8 mouse cellular contexts compared by ENCODE assay signal in the genomic region with DNA sequence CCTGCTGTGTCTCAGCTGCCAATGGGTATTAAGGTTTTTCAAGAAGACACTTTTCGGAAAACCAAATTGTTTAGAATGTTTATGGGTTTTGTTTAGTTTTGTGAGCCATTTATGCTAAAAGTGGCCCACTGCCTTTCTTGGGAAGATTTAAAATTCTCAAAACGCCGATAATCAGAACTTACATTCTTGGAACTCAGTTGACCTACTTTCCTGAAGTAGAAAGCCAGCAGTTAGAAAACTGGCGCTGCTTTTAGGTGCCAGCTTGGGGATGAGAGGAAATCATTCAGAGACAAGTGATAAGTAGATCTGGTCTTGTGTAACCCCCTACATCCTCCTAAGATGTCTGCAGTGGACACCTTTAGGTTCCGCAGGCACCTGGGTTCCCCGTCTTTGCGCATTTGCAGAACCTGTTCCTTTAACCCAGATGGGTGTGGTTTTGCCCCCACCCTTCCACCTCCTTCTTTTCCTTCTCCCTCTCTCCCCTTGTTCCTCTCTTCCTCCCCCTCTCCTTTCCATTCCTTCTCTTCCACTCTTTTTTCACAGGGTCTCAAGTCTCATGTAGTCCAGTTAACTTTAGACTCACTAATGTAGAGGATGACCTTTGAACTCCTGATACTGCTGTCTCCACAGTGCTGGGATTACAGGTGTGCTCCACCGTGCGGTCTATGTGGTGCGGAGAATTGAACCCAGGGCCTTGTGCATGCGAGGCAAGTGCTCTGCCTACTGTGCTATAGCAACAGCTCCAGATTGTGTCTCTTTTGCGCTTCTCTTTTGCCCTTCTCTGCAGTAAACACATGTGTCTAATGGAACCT. TPM values are rescaled to one million over a fixed set of nuclear protein-coding genes. Genes with fewer than 3 reads are reported as not detected.
DNase-seq lines count a peak whose midpoint lies in the region; ATAC-seq and TF ChIP-seq lines count a peak whose summit lies in the region.

No protein-coding gene starts in this region.

- 69% methylated on average over 12 of the region's 12 CpGs for WGBS in kidney, embryonic 15.5 days
- WGBS in hindbrain, embryonic 15.5 days: 72% methylated on average over 12 of the region's 12 CpGs

- H3K4me2 ChIP-seq in kidney, embryonic 15.5 days: peak overlapping the region; percentile 78
- H3K4me2 ChIP-seq in hindbrain, embryonic 15.5 days: peak overlapping the region; percentile 72

- TF ChIP-seq POLR2A in bone marrow macrophage, adult 2 months (IDR thresholded peaks at IDR 0.05; ENCODE audit: borderline replicate concordance, low read depth, low read length): no peak

- peak overlapping the region; percentile 90 for H3K9ac ChIP-seq in kidney, embryonic 15.5 days
- peak overlapping the region; percentile 78 for H3K9ac ChIP-seq in hindbrain, embryonic 15.5 days

- peaks cover 44% of the 10 kb centered on the region for H3K4me1 ChIP-seq in kidney, embryonic 15.5 days
- H3K4me1 ChIP-seq in bone marrow macrophage, adult 2 months (ENCODE audit: control insufficient read depth, insufficient read depth, low read length): peaks cover 21% of the 10 kb centered on the region
- peaks cover 15% of the 10 kb centered on the region for H3K4me1 ChIP-seq in hindbrain, embryonic 15.5 days (replicated peaks)

- peak overlapping the region; percentile 95 for H3K27ac ChIP-seq in kidney, embryonic 15.5 days
- peak overlapping the region; percentile 75 for H3K27ac ChIP-seq in bone marrow macrophage, adult 2 months (ENCODE audit: insufficient read depth, low read depth, low read length)
- peak overlapping the region; percentile 86 for H3K27ac ChIP-seq in hindbrain, embryonic 15.5 days (replicated peaks)

- no peaks in the 10 kb centered on the region for H3K9me3 ChIP-seq in kidney, embryonic 15.5 days (replicated peaks)
- H3K9me3 ChIP-seq in hindbrain, embryonic 15.5 days: no peaks in the 10 kb centered on the region

- ATAC-seq in kidney, embryonic 15.5 days (replicated peaks; ENCODE audit: low FRiP score): no peak
- no peak for ATAC-seq in hindbrain, embryonic 15.5 days (ENCODE audit: low FRiP score, low read depth)
- 0 out of 2 replicates have a peak, but pooled peaks have one; percentile 14 for ATAC-seq in megakaryocyte-erythroid progenitor cell, adult 5-6 weeks (replicated peaks; ENCODE audit: low FRiP score, low TSS enrichment, poor library complexity, severe bottlenecking)

- no peaks in the 10 kb centered on the region for H3K27me3 ChIP-seq in kidney, embryonic 15.5 days
- H3K27me3 ChIP-seq in hindbrain, embryonic 15.5 days: no peaks in the 10 kb centered on the region

- H3K4me3 ChIP-seq in kidney, embryonic 15.5 days (replicated peaks): peak overlapping the region; percentile 82
- peak overlapping the region; percentile 74 for H3K4me3 ChIP-seq in bone marrow macrophage, adult 2 months (ENCODE audit: insufficient read depth, low read length)
- H3K4me3 ChIP-seq in hindbrain, embryonic 15.5 days: peak overlapping the region; percentile 88

- TF ChIP-seq CTCF in bone marrow macrophage, adult 2 months (IDR thresholded peaks at IDR 0.05; ENCODE audit: low read depth, low read length): no peak

- H3K36me3 ChIP-seq in kidney, embryonic 15.5 days: no peaks in the 10 kb centered on the region
- H3K36me3 ChIP-seq in hindbrain, embryonic 15.5 days: no peaks in the 10 kb centered on the region

- no peak for DNase-seq in kidney, adult 11 months
- no peak for DNase-seq in ovary, postnatal 10 days (ENCODE audit: low spot score)
- DNase-seq in embryo, embryonic 10 days (ENCODE audit: low spot score): no peak
- DNase-seq in layer of hippocampus, adult 11-12 months (ENCODE audit: low spot score): no peak

RNA-seq across cellular contexts. Expression of gene Cmtm6, which starts 1.2 kb away (rescaled TPM):
- polyA plus RNA-seq in kidney, embryonic 15.5 days (2015; fragmentation: Nextera tagmentation; extraction: Ambion mirVana): 56.3 and 57.6 TPM in 2 replicates
- polyA plus RNA-seq in bone marrow macrophage, adult 2 months (2012; ENCODE audit: insufficient read depth, insufficient read length, missing spikeins): 95.2 and 96.3 TPM in 2 replicates
- polyA plus RNA-seq in hindbrain, embryonic 15.5 days (2015; fragmentation: Nextera tagmentation; extraction: Ambion mirVana): 18.0 and 20.9 TPM in 2 replicates
- 21.3 and 22.7 TPM in 2 replicates for total RNA-seq in megakaryocyte-erythroid progenitor cell, adult 5-6 weeks (2014; fragmentation: Nextera tagmentation)
- 38.9 and 41.3 TPM in 2 replicates for total RNA-seq in megakaryocyte-erythroid progenitor cell, adult 5-6 weeks (2017)

RNA-seq across cellular contexts. Expression of gene Dync1li1, which starts 43.5 kb away (rescaled TPM):
- polyA plus RNA-seq in kidney, embryonic 15.5 days (2015; fragmentation: Nextera tagmentation; extraction: Ambion mirVana): 62.2 and 67.5 TPM in 2 replicates
- polyA plus RNA-seq in bone marrow macrophage, adult 2 months (2012; ENCODE audit: insufficient read depth, insufficient read length, missing spikeins): 46.1 and 46.6 TPM in 2 replicates
- polyA plus RNA-seq in hindbrain, embryonic 15.5 days (2015; fragmentation: Nextera tagmentation; extraction: Ambion mirVana): 139 and 140 TPM in 2 replicates
- 28.2 and 29.8 TPM in 2 replicates for total RNA-seq in megakaryocyte-erythroid progenitor cell, adult 5-6 weeks (2014; fragmentation: Nextera tagmentation)
- total RNA-seq in megakaryocyte-erythroid progenitor cell, adult 5-6 weeks (2017): 40.9 and 52.6 TPM in 2 replicates

RNA-seq across cellular contexts. Expression of gene Cmtm7, which starts 49.6 kb away (rescaled TPM):
- 102 TPM in 2 replicates for polyA plus RNA-seq in kidney, embryonic 15.5 days (2015; fragmentation: Nextera tagmentation; extraction: Ambion mirVana)
- polyA plus RNA-seq in bone marrow macrophage, adult 2 months (2012; ENCODE audit: insufficient read depth, insufficient read length, missing spikeins): 184 and 192 TPM in 2 replicates
- polyA plus RNA-seq in hindbrain, embryonic 15.5 days (2015; fragmentation: Nextera tagmentation; extraction: Ambion mirVana): 11.5 and 16.8 TPM in 2 replicates
- total RNA-seq in megakaryocyte-erythroid progenitor cell, adult 5-6 weeks (2014; fragmentation: Nextera tagmentation): 189 and 199 TPM in 2 replicates
- total RNA-seq in megakaryocyte-erythroid progenitor cell, adult 5-6 weeks (2017): 144 and 195 TPM in 2 replicates
